Mouse (Mus musculus): ENCODE data around the gene Barx2. TPM values are rescaled to one million over a fixed set of nuclear protein-coding genes. Genes with fewer than 3 reads are reported as not detected.
"Not testable (repeated sequence)": the region's sequence is repeated elsewhere in the genome, so short reads cannot be mapped to it uniquely, and the experiment has no call there.

The Barx2 gene
- total RNA-seq (2021), result 1 to 10 TPM; 4.0 to 5.0 TPM
- long read RNA-seq, experiment 1, result 0 reads
- long read RNA-seq, experiment 2, partial matches to known transcripts, result 1 of 1 reads
- long read RNA-seq, experiment 2, other reads (novel, unspliced or antisense), result 0 of 1 reads

DNA sequence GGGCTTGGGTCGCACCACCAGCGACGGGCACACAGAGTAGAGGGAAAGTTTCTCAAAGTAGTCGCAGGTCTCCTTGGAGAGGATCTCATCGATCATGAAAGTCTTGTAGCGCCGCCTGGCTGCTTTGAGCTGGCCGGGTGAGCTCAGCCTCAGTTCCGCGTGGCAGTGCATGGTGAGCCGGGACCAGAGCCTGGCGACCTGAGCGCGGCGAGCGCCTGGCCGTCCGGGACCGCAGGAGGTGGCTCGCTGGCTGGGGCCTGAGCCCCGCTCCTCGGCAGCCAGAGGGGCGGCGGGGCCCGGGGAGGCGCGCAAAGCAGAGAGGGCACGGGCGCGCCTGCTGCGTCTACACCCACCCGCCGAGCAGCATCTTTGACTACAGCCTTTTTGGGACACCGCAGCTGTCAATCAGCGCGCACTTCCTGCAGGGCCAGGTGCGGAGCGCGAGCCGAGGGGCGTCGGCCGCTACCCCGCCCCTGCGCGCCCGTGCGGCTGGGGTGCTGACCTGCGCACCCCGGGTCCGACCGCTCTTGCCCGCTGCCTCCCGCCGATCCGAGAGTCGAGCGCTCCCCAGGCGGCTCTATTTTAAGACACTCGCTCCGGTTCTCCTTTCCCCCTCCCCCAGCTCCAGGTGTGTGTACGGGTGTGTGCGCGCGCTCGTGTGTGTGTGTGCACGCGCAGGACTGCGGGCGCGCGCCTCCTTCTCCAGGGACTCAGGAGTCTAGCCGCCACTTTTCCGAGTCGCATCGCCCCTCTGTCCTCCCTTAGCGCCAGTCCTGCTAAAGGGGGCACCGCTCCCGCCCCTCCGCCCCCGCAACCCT, at the start of gene Barx2:
Gene Barx2, minus strand, starts transcription at position 542 of the 818 bp plus-strand sequence.
- peak; percentile 63 to 79 for DNase-seq (ENCODE audit: low spot score in 2 of 2)

DNA sequence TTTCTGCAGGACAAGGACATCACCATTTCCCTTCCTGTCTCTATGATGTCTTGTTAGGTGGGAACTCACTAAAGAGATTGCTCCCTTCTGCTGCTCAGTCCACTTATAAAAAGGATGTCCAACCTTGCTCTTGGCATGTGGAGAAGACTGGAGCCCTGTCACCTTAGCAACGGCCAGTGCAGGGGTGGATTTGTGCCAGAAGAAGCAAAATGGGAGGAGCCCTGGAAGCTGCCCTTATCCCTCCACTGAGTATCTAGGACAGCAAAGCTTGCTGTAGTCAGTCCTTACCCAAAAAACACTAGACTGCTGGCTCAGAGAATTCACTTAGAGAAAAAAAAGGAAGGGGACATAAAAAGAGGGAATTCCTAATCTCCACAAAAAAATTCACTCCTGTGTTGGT, 49.0 kb upstream of the Barx2 start:
- DNase-seq (ENCODE audit: low spot score in 2 of 2), result no peak

DNA sequence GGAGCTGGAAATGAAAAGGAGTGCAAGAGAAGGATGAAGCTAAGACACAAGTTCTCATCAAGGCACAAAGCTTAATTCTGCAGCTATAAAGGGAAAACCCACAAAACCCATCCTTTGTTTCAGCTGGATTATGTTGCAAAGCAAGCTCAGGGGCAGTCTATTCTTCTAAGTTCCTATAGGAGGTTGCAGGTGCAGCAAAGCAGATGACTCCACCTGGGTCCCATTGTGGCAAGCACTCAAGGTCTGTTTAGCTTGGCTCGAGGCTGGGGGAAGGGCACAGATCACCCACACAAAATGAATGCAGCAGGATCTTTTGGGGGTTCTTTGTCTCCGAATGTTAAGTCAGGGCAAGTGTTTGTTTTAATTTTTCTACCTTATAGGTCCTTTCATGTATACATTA, 47.2 kb upstream of the Barx2 start:
- no peak for DNase-seq (ENCODE audit: low spot score in 2 of 2)

DNA sequence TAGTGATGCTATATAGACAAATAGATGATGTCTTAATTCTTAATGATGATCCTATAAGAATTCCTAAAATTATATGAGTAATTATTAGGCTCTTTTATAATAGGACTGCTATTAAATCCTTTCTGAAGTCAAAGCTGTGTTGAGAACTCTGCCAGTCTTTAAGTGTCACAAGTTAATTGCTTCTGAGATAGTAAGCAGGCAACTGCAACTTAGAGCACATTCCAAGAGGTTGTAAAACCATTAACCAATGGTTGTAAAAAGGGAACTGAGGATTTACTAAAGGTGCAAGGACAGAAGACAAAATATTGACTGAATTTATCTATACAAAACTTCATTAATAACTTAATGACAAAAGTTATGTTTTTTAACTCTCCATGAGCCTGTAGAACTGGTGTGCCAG, 44.9 kb upstream of the Barx2 start:
- no peak for DNase-seq (ENCODE audit: low spot score in 2 of 2)

GRCm38 (mm10) chr9:31950506-31950905, 37.2 kb upstream of the Barx2 start:
- no peak for DNase-seq (ENCODE audit: low spot score in 2 of 2)

- no peak for DNase-seq (ENCODE audit: low spot score in 2 of 2)
Measured at GRCm38 (mm10) chr9:31949031-31949430, 35.8 kb upstream of the Barx2 start.

GRCm38 (mm10) chr9:31947051-31947450, 33.8 kb upstream of the Barx2 start:
- DNase-seq (ENCODE audit: low spot score in 2 of 2), result no peak

DNA sequence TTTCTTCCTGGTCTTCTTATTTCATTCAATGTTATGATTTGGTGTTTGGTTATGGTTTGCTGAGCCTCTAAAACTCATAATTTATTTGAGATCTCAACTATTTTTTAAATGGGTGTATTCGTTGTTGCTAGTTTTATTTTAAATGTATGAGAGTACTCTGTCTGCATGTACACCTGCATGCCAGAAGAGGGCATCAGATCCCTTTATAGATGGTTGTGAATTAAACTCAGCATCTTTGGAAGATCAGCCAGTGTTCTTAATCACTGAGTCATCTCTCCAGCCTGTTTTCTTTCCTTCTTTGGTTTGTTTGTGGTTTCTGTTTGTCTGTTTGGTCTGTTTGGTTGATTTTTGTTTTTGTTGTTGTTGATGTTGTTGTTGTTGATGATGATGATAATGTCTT, 29.1 kb upstream of the Barx2 start:
- DNase-seq (ENCODE audit: low spot score in 2 of 2), result no peak

DNA sequence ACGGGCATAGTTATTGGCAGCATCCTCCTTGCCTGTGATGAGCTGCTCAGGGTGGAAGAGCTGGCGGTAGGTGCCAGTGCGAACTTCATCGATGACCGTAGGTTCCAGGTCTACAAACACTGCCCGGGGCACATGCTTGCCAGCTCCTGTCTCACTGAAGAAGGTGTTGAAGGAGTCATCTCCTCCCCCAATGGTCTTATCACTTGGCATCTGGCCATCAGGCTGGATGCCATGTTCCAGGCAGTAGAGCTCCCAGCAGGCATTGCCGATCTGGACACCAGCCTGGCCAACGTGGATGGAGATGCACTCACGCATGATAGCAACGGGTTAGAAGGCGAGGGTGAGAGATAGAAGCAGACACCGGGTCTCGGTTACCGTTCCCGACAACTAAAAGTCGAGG, 23.2 kb upstream of the Barx2 start:
- not testable (repeated sequence) for DNase-seq (ENCODE audit: low spot score in 2 of 2)

- DNase-seq (ENCODE audit: low spot score in 2 of 2), result no peak
Measured at GRCm38 (mm10) chr9:31931691-31932090, 18.4 kb upstream of the Barx2 start.

GRCm38 (mm10) chr9:31931255-31931654, 18.0 kb upstream of the Barx2 start:
- no peak for DNase-seq (ENCODE audit: low spot score in 2 of 2)

- DNase-seq (ENCODE audit: low spot score in 2 of 2), result no peak
Measured at GRCm38 (mm10) chr9:31926766-31927165, 13.5 kb upstream of the Barx2 start.

GRCm38 (mm10) chr9:31925830-31926624, 12.8 kb upstream of the Barx2 start:
- peak; percentile 81 to 86 for DNase-seq (ENCODE audit: low spot score in 2 of 2)

DNA sequence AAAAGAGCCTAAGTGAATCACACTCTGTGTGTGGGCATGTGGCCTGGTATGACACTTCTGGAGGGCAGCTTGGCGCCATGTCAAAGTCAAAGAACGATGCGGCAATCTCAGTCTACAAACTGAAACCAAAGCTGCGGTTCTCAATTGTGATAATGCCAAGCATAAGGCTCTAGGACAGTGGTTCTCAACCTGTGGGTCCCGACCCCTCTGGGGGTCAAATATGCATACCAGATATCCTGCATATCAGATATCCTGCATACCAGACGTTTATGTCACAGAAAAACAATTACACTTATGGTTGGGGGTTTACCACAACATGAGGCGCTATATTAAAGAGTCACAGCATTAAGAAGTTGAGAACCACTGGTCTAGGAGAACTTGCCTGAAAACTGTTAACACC, 10.3 kb upstream of the Barx2 start:
- DNase-seq (ENCODE audit: low spot score in 2 of 2), result no peak

DNA sequence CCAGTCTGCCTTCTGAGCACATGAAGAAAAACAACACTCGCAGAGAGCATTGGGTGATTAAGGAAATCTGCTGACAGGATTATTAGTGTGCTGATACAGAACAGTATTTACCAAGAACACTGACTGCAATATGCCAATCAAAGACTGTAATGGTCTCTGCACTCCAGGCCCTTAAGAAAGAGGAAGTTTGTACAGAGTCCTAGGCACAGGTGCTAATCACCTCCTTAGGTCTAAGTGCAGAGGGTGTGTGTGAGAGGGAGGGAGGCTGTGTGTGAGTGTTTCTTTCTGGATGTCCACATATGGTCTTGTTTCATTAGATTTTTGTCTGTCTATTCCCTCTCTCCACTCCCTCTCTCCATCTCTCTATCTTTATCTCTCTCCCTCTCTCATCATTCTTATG, 6.5 kb upstream of the Barx2 start:
- no peak for DNase-seq (ENCODE audit: low spot score in 2 of 2)

DNA sequence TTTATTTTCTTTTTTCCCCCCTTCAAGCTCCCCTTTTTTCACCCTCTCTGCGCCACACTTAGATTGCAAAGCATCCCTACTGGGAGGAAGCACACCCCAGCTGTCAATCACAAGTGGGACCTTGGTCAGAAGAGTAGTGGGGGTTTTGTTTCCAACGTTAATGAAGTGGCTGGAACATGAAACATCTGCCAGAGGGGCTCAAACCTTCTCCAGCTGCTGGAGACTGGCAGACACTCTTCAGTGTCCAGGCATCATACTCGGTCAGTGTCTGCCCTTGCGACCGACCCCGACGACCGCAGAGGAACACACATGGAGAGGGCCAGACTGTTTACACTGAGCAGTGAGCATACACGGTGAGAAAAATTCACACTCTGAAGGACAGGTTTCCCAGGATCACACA, 3.2 kb upstream of the Barx2 start:
- DNase-seq (ENCODE audit: low spot score in 2 of 2), result no peak

DNA sequence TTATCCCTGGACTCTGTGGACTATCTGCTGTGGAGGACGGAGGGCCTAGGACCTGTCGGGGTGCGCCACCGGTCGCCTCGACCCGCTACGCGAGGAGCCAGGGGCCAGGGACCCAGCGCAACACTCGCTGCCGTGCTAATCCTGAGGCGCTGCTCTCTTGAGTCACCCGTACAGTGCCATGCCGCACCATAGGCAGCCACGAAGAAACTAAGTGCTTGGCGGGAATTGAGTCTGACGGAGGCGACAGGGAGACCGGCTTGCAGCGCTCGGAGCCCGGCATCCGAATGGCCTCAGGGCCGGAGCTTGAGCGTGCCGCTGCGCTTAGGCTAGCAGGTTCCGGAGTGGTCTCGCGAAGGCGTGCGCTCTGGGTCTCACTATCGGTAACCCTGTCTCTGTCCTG, 1.6 kb upstream of the Barx2 start:
- DNase-seq (ENCODE audit: low spot score in 2 of 2), result peak; percentile 7 to 28

- no peak for DNase-seq (ENCODE audit: low spot score in 2 of 2)
Measured at GRCm38 (mm10) chr9:31913739-31914591, 703 bp upstream of the Barx2 start.

- DNase-seq (ENCODE audit: low spot score in 2 of 2), result peak in 1 of 2 experiments; percentile 10
Measured at GRCm38 (mm10) chr9:31912553-31912920, 725 bp downstream of the Barx2 start.

DNA sequence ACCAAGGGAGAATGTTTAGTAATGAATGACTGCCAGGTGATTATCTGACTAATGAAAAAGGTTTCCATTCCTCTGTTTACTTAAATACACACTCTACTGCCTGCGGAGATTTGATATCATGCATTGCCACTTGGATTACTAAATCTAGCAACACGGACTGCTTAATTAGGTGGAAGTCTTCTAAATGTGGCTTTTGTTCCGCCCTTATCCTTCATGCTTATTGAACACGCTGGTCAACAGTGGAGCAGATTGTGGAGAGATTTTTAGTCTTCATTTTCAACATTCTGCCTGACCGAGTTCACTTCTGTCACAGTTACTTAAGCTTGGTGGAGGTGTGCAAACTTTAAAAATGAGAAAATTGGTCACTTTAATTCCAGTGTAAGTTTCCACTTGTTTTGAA, 3.0 kb downstream of the Barx2 start:
- DNase-seq (ENCODE audit: low spot score in 2 of 2), result no peak

DNA sequence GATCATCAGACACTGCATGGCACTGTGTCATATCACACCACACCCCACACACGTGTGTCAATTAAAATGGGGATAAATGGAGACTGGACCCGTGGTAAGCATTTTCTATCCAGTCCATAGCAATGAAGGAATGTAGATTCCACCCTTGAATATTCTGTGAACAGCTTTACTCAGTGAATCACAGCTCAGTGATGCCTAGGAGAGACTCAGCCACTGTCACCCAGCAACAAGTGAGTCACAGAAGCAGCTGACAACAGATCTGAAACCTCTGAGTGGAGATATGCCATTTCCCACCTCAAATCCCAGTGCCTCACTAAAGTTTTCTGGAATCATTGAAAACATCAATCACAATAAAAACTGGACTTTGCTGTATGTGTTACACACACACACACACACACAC, 11.5 kb downstream of the Barx2 start:
- no peak for DNase-seq (ENCODE audit: low spot score in 2 of 2)
